Mouse (Mus musculus): ENCODE measurements around the gene Olfr656. TPM values are rescaled to one million over a fixed set of nuclear protein-coding genes. Genes with fewer than 3 reads are reported as not detected.

The Olfr656 gene
- polyA plus RNA-seq, 1 experiment from 2014 or later, result not detected

DNA sequence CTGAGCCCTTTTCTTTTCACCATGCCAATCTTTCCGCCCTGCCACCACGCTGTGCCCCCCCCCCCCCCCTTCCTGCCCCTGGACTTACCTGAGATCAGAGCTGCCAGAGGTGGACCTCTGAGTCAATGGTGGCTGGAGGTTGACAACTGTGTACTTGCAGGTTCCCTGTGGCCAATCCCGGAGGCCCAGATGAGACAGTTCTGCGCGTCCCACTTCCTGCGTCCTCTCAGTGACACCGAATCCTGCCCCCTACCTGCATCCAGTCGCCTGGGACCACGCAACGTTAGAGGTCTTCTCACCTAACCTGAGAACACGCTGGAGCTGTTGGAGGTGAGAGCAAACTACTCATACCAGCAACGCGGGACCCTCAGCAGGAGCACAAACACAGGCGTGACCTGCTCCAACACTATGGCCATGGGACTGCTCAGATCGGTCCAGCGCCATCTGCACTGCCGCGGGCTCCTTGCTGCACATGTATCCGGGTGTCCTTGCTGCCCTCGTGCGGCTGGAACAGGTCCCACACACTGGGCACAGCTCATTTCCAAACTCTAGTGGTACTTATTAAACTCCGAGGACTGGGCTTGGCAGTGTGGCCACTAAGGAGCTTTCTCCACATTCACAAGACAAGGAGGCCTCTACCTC lies 33.2 kb downstream of the Olfr656 start, which contains the start of gene Olfr658:
Gene Olfr658, minus strand, starts transcription at position 465 of the 642 bp plus-strand sequence.
- Histone ChIP-seq H3K9me3 (ENCODE audit: control insufficient read depth, low read length) (no peaks in the 10 kb centered on the region), H3K27ac (ENCODE audit: low read length) (no peak within 1 kb of the TSS), H3K4me1 (replicated peaks; ENCODE audit: control insufficient read depth, insufficient read depth, low read length) (no peaks in the 10 kb centered on the region), H3K27me3 (ENCODE audit: control insufficient read depth, insufficient read depth, low read depth, low read length) (no peaks in the 10 kb centered on the region), H3K36me3 (ENCODE audit: control insufficient read depth, insufficient read depth, low read length) (no peaks in the 10 kb centered on the region), H3K4me2 (ENCODE audit: low read depth, low read length) (peak within 1 kb of the TSS; percentile 45), H3K4me3 (ENCODE audit: low read length) (peak within 1 kb of the TSS; percentile 15; the same call in 1 of the 2 replicates), H3K9ac (ENCODE audit: low read length) (no peak within 1 kb of the TSS)
- WGBS, result 15% methylated on average over 22 of the region's 22 CpGs
- ATAC-seq (ENCODE audit: low read depth), result peak; percentile 66

DNA sequence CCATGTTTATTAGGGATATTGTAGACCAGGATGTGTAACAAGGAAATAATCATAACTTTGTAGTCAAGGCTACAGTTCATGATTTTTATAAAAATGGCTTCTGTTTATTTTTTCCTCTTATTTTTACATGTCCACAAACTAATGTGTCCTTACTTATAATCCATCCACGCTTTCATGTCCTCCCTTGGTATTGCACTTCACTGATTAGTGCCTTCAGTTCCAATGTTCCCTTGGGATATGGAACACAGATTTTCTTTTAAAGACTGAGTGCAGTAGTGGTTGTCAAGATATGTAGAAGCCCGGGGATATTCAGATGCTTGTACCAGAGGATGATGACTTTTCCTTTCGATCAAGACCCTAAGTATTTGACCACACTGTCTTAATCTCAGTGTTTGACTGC lies 52.7 kb downstream of the Olfr656 start, which contains the start of gene Olfr659:
Gene Olfr659, plus strand, starts transcription at position 301 of the 400 bp plus-strand sequence.
- WGBS, result 81% methylated on average over 3 of the region's 3 CpGs
- H3K9me3 ChIP-seq (ENCODE audit: control insufficient read depth, low read length), result no peaks in the 10 kb centered on the region
- no peak for ATAC-seq (ENCODE audit: low read depth)

More for the DNA sequence above, 52.7 kb downstream of the Olfr656 start, which contains the start of gene Olfr659:
- no peaks in the 10 kb centered on the region for H3K36me3 ChIP-seq (ENCODE audit: control insufficient read depth, insufficient read depth, low read length)
- no peak within 1 kb of the TSS for H3K4me2 ChIP-seq (ENCODE audit: low read depth, low read length)
- no peaks in the 10 kb centered on the region for H3K4me1 ChIP-seq (replicated peaks; ENCODE audit: control insufficient read depth, insufficient read depth, low read length)
- no peak within 1 kb of the TSS for H3K27ac ChIP-seq (ENCODE audit: low read length)
- H3K9ac ChIP-seq (ENCODE audit: low read length), result no peak within 1 kb of the TSS
- no peaks in the 10 kb centered on the region for H3K27me3 ChIP-seq (ENCODE audit: control insufficient read depth, insufficient read depth, low read depth, low read length)
- no peak within 1 kb of the TSS for H3K4me3 ChIP-seq (ENCODE audit: low read length)

Other genes with a start within 250 kb of the Olfr656 start
- 0.09 and 0.10 TPM in 2 replicates for gene Trim30b, start 244.1 kb upstream of the Olfr656 start, polyA plus RNA-seq (2015; fragmentation: Nextera tagmentation; extraction: Ambion mirVana)
- 0.13 and 0.14 TPM in 2 replicates for gene Trim30c, start 213.1 kb upstream of the Olfr656 start, polyA plus RNA-seq (2015; fragmentation: Nextera tagmentation; extraction: Ambion mirVana)
- gene Trim30a, start 148.8 kb upstream of the Olfr656 start, polyA plus RNA-seq (2015; fragmentation: Nextera tagmentation; extraction: Ambion mirVana), result 1.1 and 1.5 TPM in 2 replicates
- gene Trim30d, start 106.1 kb upstream of the Olfr656 start, polyA plus RNA-seq (2015; fragmentation: Nextera tagmentation; extraction: Ambion mirVana), result 0.63 and 0.75 TPM in 2 replicates
- gene Olfr651, start 63.8 kb upstream of the Olfr656 start, polyA plus RNA-seq (2015; fragmentation: Nextera tagmentation; extraction: Ambion mirVana), result not detected in 2 replicates
- not detected in 2 replicates for gene Olfr652, start 53.1 kb upstream of the Olfr656 start, polyA plus RNA-seq (2015; fragmentation: Nextera tagmentation; extraction: Ambion mirVana)
- gene Olfr653, start 36.6 kb upstream of the Olfr656 start, polyA plus RNA-seq (2015; fragmentation: Nextera tagmentation; extraction: Ambion mirVana), result not detected in 2 replicates
- not detected in 2 replicates for gene Olfr654, start 26.9 kb upstream of the Olfr656 start, polyA plus RNA-seq (2015; fragmentation: Nextera tagmentation; extraction: Ambion mirVana)
- not detected in 2 replicates for gene Olfr655, start 12.2 kb upstream of the Olfr656 start, polyA plus RNA-seq (2015; fragmentation: Nextera tagmentation; extraction: Ambion mirVana)
- not detected in 2 replicates for gene Olfr657, start 10.8 kb downstream of the Olfr656 start, polyA plus RNA-seq (2015; fragmentation: Nextera tagmentation; extraction: Ambion mirVana)
- not detected in 2 replicates for gene Olfr658, start 33.4 kb downstream of the Olfr656 start, polyA plus RNA-seq (2015; fragmentation: Nextera tagmentation; extraction: Ambion mirVana)
- not detected in 2 replicates for gene Olfr659, start 52.8 kb downstream of the Olfr656 start, polyA plus RNA-seq (2015; fragmentation: Nextera tagmentation; extraction: Ambion mirVana)
- gene Olfr661, start 72.5 kb downstream of the Olfr656 start, polyA plus RNA-seq (2015; fragmentation: Nextera tagmentation; extraction: Ambion mirVana), result not detected in 2 replicates
- gene Usp17le, start 163.5 kb downstream of the Olfr656 start, polyA plus RNA-seq (2015; fragmentation: Nextera tagmentation; extraction: Ambion mirVana), result not detected in 2 replicates
- gene Usp17lb, start 228.6 kb downstream of the Olfr656 start, polyA plus RNA-seq (2015; fragmentation: Nextera tagmentation; extraction: Ambion mirVana), result not detected in 2 replicates
- not detected in 2 replicates for gene Usp17la, start 243.1 kb downstream of the Olfr656 start, polyA plus RNA-seq (2015; fragmentation: Nextera tagmentation; extraction: Ambion mirVana)

Data from lung, embryonic 16.5 days (tissue).